Mouse (Mus musculus) cerebellum, adult 11-12 months (tissue): ENCODE measurements around the gene Fras1.

Experiments used
- DNase-seq: peaks from one replicate; pipeline ENCODE4 v3.0.0; 2022

The Fras1 gene

DNA sequence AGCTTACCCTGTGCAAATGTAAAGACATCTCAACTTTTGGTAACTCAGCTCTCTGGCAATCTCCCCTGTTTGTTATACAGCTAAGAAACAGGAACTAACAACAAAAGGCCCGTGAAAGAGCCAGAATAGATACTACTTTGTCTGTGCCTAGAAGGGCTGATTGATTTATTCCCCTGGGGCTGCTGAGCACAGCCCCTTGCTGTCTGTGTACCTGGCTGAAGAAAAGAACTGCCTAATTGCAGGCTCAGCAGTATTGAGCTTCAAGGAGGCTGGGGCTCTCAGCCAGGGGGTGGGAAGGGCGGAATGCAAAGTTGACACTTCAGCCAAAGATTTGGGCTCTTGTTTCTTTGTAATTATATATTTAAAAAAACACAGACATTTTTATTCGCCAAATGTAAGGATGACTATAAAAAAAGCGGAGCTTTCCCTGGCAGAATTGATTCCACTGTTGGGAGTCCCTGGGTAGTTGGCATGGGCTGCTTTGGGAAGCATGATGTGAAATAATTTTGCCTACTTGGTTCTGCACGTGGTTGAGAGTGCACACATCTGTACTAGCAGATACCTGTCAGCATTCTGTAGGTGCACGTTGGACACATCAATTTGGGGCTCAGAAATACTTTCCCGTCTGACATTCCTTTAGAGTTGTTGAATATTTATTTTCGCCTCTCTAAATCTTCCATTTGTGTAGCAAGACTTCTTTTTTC lies 31.5 kb downstream of the Fras1 start:
- no peak for DNase-seq

DNA sequence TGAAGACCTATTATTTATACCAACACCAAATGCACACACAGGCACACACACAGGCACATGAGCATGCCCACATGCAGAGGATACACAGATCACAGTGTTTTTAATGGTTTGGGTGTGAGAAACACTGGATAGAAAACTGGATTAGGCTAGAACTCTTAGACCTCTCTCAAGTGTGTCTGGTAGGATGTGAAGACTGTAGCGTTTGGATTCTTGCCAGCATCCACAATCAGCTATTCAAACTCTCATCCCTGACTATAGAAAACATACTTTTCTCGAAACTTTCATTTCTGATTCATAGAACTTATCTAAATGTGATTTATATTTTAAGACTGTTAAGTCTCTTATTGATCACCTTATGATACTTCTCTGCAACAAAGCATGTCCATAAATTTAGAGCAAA lies 34.5 kb downstream of the Fras1 start:
- DNase-seq: no peak

DNA sequence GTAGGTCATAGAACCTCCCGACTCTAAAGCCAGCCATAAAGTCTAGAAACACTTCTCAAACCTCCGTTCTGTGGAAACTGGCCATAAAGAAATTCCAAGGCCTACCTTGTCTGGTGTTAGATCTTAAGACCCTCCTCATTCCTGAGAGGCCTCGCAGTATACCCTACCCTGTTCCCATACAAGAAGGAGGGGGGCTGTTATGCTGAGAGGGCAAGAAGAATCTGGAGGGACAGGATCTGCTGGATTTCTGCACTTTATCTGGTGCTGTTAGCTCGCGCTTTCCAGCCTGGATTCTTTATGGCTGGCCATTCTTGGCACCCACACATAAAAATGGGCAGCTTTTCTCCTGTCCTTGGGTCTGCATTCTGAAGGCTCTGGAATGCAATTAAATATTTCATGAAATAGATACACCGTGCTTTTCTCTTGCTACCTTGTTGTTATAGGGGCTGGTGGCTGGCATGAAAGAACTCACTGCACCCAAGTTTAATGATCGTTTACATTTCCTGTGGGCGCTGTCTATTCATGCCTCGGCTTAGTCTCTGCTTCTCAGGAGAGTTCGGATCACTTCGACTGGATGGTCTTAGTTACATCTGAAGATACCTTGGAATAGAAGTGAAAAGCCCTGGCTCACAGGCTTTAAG lies 39.1 kb downstream of the Fras1 start:
- no peak for DNase-seq

DNA sequence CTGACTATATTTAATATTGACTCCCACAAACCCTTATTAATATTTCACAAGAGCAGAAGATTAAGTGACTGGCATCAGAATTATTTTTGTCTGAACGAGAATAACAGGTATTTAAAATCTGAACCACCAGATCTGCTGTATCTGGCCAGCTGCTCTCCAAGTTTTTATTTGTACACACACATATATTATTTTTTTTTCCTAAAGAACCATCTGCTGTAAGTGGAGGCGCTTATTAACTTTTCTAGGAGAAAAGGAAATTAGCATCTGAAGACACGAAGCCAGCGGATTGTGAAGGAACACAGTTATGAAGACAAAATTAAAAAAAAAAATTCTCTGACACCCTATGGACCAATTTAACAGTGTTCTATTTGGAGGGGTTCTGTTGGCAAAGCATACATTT lies 43.4 kb downstream of the Fras1 start:
- no peak for DNase-seq

DNA sequence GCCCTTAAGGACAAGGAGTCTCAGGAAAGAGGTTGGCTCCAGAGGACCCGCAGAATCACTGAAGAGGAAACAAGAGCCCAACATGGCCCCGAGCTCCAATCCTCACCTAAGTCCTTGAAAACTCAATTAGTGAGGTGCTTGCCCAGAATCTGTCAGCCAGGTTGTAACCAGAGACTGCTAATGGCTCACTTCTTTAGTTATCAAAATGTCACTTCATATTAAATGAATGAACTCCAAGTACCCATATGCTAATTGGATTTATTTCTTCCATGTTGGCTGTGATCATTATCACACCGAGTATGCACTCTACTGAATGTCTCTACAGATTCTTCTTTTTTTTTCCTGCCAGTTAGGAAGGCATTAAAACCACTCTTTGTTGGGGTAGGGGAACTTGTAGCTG lies 47.8 kb downstream of the Fras1 start:
- no peak for DNase-seq

DNA sequence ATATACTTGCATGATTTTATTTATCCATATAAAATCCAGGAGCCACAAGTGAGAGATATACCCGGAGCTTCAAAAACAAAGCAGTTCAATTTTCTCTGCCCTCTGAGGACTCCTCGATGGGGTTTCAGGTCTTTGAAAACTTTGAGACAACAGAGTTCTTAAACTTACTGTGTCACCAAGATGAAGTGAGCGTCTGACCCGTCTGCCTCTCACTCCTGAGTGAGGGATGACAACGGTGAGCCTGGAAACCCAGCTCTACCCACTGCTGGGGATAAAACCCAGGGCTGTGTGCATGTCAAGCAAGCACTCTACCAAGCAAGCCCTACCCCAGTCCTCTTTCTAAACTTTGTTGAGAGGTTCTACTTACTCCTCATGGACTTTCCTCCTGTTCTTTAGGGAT lies 49.0 kb downstream of the Fras1 start:
- no peak for DNase-seq

DNA sequence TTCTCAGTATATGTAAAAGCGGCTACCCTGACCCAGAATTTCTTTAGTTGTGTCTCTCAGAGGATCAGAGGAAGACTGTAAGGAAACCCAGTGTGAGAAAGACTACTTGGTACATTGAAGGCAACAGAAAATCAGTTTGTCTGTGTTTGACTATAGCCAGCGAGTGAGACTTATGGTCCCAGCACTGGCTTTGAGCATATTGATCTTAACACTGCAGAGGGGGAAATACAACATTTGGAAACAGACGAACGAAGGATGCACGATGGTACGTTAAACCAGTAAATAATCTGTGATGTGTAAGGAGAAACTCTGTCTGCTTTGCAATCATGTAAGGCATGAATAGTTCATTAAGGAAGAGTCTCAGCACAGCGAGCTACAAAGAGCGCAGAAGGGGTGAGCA lies 51.6 kb downstream of the Fras1 start:
- DNase-seq: no peak

DNA sequence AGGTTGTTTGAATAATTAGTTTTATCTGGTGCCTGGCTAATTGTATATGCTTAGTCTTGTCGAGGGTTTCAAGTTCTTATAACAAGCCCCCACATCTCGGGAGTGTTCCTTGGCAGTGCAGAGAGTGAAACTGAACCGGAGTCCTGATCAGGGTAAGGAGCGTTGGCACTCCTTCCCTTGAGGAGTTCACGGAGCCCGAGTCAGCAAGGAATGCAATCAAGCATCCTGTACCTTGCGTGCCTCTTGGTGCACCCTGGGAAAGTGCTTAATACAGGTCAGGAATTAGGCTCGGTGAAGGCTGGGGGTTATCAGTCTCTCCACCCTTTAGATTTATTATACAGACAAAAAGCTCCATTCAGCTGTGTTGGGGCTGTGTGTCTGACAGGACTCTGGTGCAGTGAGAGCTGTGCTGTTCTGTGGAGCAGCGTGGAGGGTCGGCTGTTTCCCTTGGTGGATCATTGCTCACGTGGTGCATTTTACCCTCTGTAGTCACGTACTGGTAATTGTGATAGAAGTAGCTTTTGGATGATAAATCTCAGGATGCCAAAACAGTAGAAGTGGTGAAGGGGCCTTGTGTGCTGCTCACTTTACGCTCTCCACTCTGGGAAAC lies 55.9 kb downstream of the Fras1 start:
- no peak for DNase-seq

DNA sequence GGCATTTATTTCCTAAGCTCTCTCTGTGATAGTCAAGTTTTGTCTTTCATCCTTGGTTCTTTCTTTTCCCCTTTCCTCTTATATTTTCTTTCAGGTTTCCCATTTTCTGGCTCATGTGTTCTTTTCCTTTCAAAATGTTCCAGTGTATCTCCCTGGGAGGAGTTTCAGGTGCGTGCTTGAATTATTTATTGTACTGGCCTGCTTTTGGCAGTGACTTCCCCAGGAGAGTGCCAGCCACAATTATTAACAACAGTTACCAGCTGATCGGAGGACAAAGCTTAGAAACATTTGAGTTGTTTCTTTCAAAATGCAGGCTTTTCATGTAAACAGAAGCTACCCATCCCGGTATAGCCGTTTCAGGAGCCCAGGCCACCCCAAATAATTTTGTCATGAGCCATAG lies 64.1 kb downstream of the Fras1 start:
- DNase-seq: no peak

DNA sequence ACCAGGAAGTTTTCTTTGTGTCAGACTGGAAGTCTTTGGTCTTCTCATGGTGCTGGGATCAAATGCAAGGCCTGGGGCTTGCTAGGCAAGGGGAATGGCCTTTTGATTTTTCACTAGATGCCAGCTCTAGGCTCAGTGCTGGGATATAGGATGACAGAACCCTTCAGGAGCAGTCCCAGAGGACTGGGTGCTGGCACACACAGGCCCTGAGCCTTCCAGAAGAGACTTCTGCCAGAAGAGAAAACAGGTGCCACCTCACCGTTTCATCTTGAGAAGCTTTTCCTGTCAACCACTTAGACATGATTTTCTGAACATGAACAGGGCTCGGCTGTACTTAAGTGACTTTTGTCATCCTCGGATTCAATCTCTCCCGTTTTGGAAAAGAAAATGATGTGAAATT lies 66.1 kb downstream of the Fras1 start:
- DNase-seq: no peak

DNA sequence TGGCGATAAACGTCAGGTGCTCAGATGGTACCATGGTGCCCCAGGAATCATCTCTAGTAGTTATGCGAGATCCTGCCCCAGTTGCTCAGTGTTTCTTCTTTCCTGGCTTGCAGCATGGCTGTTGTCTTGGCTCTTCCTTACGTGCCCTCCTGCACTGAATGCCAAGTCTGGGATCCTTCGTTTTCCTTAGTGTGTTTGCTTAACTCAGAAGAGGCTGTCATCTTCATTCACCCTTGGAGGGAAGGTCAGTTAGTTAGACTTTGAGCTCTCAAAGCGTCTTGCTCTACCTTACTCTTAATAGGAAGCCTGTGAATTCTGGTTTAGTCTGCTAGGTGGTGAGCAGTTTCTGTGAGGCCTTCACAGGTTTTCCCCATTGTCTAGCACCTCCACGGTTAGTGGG lies 73.7 kb downstream of the Fras1 start:
- DNase-seq: no peak

DNA sequence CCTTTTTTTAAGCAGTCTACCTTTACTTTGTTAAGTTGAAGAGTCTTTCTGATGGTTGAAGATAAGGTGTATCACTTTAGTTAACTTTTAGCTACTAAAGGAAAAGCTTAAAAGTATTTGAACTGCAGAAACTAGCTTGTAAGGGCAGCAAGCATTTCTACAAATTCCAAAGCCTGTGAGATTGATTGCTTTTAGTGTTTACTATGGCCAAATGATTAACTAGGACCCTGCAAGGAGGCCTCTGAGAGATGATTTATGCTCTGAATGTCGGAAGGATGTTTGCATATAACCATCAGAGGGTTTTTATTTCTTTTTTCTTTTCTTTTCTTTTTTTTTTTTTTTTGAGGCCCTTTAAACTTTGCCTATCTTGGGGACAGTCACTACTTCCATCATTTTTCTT lies 78.3 kb downstream of the Fras1 start:
- no peak for DNase-seq

DNA sequence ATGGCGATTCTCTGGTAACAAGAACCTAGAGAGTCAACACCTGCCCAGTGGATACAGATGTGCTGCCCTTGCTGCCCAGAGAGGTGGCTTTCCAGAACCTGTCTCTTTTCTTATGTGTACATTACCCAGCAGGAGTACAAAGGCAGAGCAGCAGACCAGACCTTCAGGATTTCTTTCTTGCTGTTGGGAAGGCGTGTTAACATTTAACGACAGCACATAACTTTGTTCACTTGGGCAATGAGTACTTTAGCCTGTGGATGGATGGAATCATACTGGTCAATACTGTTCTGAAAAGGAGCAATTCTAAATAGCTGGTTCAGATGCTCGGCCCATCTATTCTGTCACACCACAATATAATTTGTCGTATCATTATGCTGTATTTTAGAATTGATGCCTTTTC lies 79.6 kb downstream of the Fras1 start:
- no peak for DNase-seq

DNA sequence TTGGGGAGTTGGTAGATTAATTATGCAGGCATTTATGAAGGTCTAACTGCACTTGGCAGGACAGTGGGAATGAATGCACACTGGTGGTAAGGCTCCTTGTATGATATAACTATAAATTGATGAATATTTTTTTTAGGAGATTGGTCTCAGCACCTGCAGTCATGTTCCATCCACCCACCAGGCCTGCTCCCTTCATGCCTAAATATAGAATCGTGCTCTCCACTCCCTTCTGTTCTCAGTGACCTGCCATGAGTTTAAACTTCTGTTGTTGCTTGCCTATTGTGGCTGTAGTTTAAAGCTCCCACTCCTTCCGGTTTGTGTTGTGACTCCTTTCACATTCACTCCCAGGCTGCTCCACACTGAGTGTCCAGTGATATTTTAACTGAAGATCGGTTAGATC lies 80.7 kb downstream of the Fras1 start:
- DNase-seq: no peak

DNA sequence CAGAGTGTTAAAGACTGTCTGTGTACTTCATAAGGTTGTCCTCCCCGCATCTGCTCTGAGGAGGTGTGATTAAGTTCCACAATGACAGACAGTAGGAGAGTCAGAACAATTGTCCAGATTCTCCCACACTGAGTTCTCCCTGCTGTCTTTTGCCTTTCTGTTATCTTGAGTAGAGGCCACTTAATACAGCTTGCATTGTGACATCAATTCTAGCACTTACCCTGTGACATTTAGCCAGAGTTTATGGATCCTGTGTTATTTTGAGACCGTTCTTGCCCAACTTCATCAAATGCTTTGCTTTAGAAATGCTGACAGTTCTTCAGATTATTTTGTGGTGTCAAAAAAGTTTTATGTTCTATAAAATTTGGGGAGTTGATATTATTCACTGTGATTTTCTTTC lies 81.5 kb downstream of the Fras1 start:
- DNase-seq: no peak

DNA sequence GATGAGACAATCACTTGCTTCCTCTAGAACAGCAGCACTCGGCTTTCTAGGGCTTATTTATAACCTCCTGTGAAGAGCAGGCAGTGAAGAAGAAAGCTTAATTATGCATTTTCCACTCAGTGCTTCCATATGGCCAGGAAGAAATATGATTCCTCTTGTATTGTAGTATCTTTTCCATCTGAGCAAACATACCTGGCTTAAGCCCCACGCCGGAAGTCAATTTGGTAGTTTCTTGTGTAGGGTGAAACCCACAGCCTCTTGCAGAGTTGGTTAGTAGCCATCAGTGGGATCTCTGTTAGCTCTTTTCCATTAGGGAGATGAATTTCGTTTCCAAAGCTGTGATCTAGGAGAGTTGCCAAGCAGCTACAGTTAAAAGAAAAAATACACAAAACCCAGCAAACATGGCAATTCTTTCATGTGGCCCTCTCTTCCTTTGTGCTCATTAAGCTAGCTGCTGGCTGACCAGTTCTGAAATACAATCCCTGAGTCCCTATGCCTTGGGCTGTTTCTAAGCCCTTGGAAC lies 83.7 kb downstream of the Fras1 start:
- DNase-seq: no peak

DNA sequence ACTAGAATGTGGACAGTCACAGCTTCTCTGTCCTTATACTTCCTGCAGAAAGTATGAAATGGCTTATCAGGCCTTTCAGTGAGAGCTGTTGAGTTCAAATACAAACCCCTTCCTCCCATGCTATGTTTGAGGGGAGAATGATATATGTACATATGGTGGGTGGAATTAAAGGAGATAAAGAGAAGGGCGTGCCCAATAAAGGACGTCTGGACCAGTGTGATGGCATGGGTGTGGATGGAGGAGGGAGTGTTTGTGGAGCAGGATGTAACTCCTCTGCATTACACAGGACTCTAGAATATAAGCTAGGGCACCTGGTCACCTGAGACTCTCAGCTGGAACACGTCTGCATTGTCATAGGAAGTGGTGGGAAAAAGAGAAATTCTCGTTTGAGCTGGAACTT lies 85.8 kb downstream of the Fras1 start:
- DNase-seq: no peak

DNA sequence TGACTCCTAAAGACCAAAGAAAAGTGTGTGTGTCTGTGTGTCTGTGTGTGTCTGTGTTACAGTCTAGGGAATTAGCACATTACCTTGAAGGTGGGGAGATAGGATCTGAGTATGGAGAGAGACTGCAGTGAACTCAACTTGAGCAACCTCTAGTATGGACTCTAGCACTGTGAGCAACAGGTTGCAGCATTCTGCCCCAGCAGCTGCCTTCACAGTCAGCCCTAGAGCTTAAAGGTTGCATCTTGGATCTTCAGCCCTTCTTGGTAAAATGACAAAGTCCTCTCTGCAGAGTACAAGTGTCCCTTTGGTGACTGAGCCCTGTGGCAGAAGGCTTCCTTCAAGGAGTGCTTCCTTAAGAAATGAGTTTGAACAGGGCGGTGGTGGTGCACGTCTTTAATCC lies 88.4 kb downstream of the Fras1 start:
- DNase-seq: no peak

DNA sequence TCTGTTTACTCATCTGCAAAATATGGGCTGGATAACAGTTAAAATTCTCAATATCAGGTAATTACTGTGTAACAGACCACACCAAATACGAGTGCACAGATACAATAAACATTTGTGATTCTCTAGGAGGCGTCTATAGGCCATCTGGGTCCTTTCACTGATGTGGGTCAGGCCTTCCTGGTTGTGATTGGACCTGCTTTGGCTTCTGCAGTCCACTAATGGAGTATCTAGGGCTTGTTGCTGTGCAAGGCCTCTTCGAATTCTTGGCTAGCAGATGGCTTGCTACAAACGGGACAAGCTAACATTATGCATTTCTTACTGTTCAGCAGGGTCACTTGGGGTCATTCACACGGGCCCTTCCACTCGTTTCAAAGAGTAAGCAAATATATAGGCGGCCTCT lies 92.7 kb downstream of the Fras1 start:
- no peak for DNase-seq

DNA sequence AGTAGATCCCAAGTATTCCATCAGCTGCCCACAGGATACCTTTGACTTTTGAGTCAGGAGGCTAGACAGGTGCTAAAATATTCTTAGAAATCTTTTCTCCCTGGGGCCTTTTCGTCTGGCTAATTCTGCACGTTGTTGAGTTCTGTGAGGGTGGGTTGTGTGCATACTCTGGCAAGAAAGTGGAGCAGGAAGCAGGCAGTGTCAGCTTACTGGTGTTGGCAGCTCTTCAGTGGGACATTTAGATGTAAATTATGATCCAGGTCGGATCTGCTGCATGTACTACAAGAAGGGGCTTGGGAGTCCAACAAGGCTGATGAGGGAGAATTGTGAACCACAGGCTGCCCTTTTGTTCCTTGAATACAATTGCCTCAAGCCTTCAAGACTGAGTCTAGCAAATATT lies 98.2 kb downstream of the Fras1 start:
- DNase-seq: no peak

DNA sequence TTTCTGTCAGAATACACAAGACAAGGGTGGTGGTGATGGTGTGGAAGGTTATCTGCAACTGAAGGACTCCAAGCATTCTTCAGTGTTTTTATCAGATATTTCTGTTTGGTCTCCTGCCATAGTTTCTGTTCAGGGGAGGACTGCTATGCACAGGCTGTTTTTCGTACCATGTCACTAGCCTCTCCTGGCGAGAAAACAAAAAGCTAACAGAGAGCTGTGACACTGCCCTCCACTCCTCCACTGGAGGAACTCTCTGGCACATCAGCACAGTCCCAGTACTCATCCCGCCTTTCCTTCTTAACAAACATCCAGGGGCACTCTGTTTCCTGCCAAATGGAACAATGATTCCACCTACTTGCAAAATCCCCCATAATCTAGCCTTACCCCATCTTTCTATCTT lies 101.7 kb downstream of the Fras1 start:
- no peak for DNase-seq

DNA sequence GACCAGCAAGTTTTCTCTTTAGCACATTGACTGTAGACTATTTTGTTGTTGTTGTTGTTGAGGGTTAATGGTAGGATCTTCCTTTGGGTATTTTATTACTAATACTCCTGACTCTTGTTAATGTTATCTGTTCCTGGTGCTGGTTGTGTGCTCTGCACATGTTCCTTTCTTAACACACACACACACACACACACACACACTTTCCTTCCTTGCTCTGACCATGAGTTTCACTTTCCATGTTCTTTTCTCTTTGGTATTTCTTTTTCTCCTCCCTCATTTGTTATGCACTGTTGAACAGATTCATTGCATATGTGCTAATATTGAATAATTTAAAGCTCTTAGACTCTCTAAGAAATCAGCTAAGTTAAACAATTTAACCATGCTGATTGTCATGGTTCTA lies 105.2 kb downstream of the Fras1 start:
- DNase-seq: no peak

DNA sequence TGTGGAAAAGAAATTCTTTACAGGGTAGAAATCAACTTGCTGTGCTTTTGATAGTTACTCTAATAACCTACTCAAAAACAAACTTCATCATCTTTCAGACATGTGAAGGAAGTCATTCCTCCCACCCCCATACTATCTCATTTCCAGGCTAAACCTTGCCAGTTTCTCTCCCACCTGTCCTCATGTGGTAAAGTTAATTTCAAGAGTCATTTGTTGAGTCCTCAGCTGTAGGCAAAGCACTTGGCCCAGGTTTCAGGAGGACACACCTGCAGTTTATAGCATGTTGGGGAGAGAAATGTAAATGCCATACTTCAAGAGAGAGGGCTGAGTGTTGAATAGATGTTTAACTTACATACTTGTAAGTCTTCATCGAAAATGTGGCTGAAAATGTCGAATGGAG lies 107.4 kb downstream of the Fras1 start:
- no peak for DNase-seq

DNA sequence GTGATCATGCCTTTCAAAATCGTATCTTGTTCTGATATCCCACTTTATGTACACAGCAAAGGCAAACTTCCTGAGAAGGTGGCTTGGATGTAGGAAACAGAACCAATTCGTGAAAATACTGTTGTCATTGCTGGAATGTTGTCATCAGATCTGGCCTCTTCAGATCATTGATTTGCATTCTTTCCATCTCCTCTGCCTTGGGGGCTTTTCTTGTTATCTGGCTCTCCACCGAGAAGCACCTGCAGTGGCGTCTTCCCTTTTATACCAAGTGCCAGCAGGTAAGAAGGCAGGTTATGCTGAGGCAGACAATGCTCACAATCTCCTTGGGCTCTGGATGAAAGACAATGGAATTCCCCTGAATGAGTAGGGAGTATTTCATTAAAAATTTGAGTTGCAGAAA lies 108.3 kb downstream of the Fras1 start:
- DNase-seq: no peak

DNA sequence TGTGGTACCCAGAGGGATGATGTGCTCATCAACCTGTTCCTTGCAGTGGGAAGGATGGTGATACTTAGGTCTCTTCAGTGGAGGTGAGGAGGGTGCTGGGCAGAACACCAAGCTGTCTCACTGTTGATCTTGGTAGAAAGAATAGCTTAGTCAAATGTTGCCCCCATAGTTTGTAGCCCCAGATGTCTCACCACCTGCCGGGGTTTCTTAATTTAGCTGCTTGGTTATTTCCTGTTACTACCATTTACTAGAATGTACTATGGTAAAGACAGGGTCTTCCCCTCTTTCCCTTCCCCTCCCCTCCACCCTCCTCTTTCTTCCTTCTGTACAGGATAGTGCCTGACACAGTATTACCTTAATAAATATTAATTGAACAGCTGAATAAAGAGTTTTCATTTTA lies 118.7 kb downstream of the Fras1 start:
- DNase-seq: no peak
